Comparison of ENCODE assay signal across 9 mouse cellular contexts in genomic region chr2:153142620-153143199, GRCm38 (mm10). TPM values are rescaled to one million over a fixed set of nuclear protein-coding genes. Genes with fewer than 3 reads are reported as not detected.
DNase-seq lines count a peak whose midpoint lies in the region; ATAC-seq and TF ChIP-seq lines count a peak whose summit lies in the region.
"Had no signal": no experiment of that assay in that cellular context is flagged by ENCODE, and none has a peak within 500 bp of the region (broad histone marks: within the 10 kb centered on the region; RNA-seq: fewer than 3 reads in every experiment).

No protein-coding gene starts in this region.

- peaks cover 16% of the 10 kb centered on the region; the same call in 1 of the 2 replicates for H3K27me3 ChIP-seq in heart, embryonic 10.5 days (ENCODE audit: insufficient read depth, poor library complexity, severe bottlenecking)
- H3K27me3 ChIP-seq in C2C12 (ENCODE audit: control insufficient read depth, insufficient read depth, insufficient read length) = peaks cover 14% of the 10 kb centered on the region
- peaks cover 7% of the 10 kb centered on the region; the same call in 1 of the 2 replicates for H3K27me3 ChIP-seq in embryonic facial prominence, embryonic 10.5 days (replicated peaks; ENCODE audit: low read depth, poor library complexity, severe bottlenecking)
- H3K27me3 ChIP-seq in hindbrain, embryonic 16.5 days (replicated peaks; ENCODE audit: control insufficient read depth, insufficient read depth, low read length) = no peaks in the 10 kb centered on the region
- no peaks in the 10 kb centered on the region for H3K27me3 ChIP-seq in limb, embryonic 14.5 days (ENCODE audit: control insufficient read depth, insufficient read depth, low read length)

- no peak overlapping the region for H3K9ac ChIP-seq in hindbrain, embryonic 16.5 days (ENCODE audit: low read depth, low read length)
- H3K9ac ChIP-seq in limb, embryonic 14.5 days (ENCODE audit: low read depth, low read length, severe bottlenecking) = no peak overlapping the region
- H3K9ac ChIP-seq: liver, embryonic 15.5 days had no signal

- peak; percentile 35 to 70 for DNase-seq in heart, adult 18-20 months
- DNase-seq in heart, embryonic 10.5 days (ENCODE audit: low spot score) = no peak
- DNase-seq in adrenal gland, postnatal 25 days = peak; percentile 24
- DNase-seq in embryonic facial prominence, embryonic 10.5 days (ENCODE audit: low spot score) = peak; percentile 61
- peak; percentile 64 for DNase-seq in limb, embryonic 14.5 days (ENCODE audit: low spot score)
- DNase-seq in right cerebral cortex, adult 2 months (ENCODE audit: low spot score in 2 of 2) = peak; percentile 72 to 76

- no peak overlapping the region for H3K27ac ChIP-seq in heart, embryonic 10.5 days
- no peak overlapping the region for H3K27ac ChIP-seq in embryonic facial prominence, embryonic 10.5 days (replicated peaks)
- H3K27ac ChIP-seq in hindbrain, embryonic 16.5 days (ENCODE audit: low read depth, low read length) = no peak overlapping the region
- H3K27ac ChIP-seq in limb, embryonic 14.5 days (replicated peaks; ENCODE audit: low read depth, low read length) = no peak overlapping the region
- H3K27ac ChIP-seq: liver, embryonic 15.5 days had no signal

- TF ChIP-seq POLR2A in limb, embryonic 14.5 days (IDR thresholded peaks at IDR 0.05; ENCODE audit: borderline replicate concordance, extremely low read depth, insufficient read depth, insufficient read length) = 0 out of 2 replicates have a peak, but pooled peaks have one; percentile 17

- 37% methylated on average over 10 of the region's 10 CpGs for WGBS in heart, embryonic 10.5 days
- 36% methylated on average over 10 of the region's 10 CpGs for WGBS in embryonic facial prominence, embryonic 10.5 days
- 28% methylated on average over 10 of the region's 10 CpGs for WGBS in hindbrain, embryonic 16.5 days
- 28% methylated on average over 10 of the region's 10 CpGs for WGBS in limb, embryonic 14.5 days

- H3ac ChIP-seq in C2C12 (ENCODE audit: control insufficient read depth, insufficient read length, low read depth) = no peak overlapping the region

- H3K9me3 ChIP-seq in heart, embryonic 10.5 days = no peaks in the 10 kb centered on the region
- no peaks in the 10 kb centered on the region for H3K9me3 ChIP-seq in embryonic facial prominence, embryonic 10.5 days
- H3K9me3 ChIP-seq in hindbrain, embryonic 16.5 days (ENCODE audit: control insufficient read depth, low read length) = no peaks in the 10 kb centered on the region
- no peaks in the 10 kb centered on the region for H3K9me3 ChIP-seq in limb, embryonic 14.5 days (ENCODE audit: control insufficient read depth, low read length)
- H3K9me3 ChIP-seq: liver, embryonic 15.5 days had no signal

- peak; percentile 39 for TF ChIP-seq CTCF in C2C12 (IDR thresholded peaks at IDR 0.05; ENCODE audit: control insufficient read depth, insufficient read depth, insufficient read length)

- ATAC-seq in hindbrain, embryonic 16.5 days = peak; percentile 29
- no peak for ATAC-seq in limb, embryonic 14.5 days (ENCODE audit: low FRiP score, low read depth)

- no peak overlapping the region for H3K4me3 ChIP-seq in heart, embryonic 10.5 days
- H3K4me3 ChIP-seq in C2C12 (ENCODE audit: insufficient read depth, poor library complexity, severe bottlenecking) = no peak overlapping the region
- H3K4me3 ChIP-seq in embryonic facial prominence, embryonic 10.5 days = no peak overlapping the region
- H3K4me3 ChIP-seq in hindbrain, embryonic 16.5 days (ENCODE audit: low read length) = no peak overlapping the region
- H3K4me3 ChIP-seq in limb, embryonic 14.5 days (replicated peaks; ENCODE audit: low read length) = no peak overlapping the region
- H3K4me3 ChIP-seq: liver, embryonic 15.5 days had no signal

- no peaks in the 10 kb centered on the region for H3K79me2 ChIP-seq in C2C12 (ENCODE audit: control insufficient read depth, insufficient read depth)

- no peaks in the 10 kb centered on the region for H3K36me3 ChIP-seq in heart, embryonic 10.5 days
- no peaks in the 10 kb centered on the region for H3K36me3 ChIP-seq in C2C12 (ENCODE audit: control insufficient read depth, insufficient read depth)
- no peaks in the 10 kb centered on the region for H3K36me3 ChIP-seq in embryonic facial prominence, embryonic 10.5 days (replicated peaks)
- H3K36me3 ChIP-seq in hindbrain, embryonic 16.5 days (ENCODE audit: control insufficient read depth, insufficient read depth, low read length) = no peaks in the 10 kb centered on the region
- no peaks in the 10 kb centered on the region for H3K36me3 ChIP-seq in limb, embryonic 14.5 days (ENCODE audit: control insufficient read depth, insufficient read depth, low read length)
- H3K36me3 ChIP-seq: liver, embryonic 15.5 days had no signal

- 0 out of 2 replicates have a peak overlapping the region, but pooled peaks have one; percentile 3 for H3K4me2 ChIP-seq in hindbrain, embryonic 16.5 days (ENCODE audit: low read length)
- H3K4me2 ChIP-seq in limb, embryonic 14.5 days (replicated peaks; ENCODE audit: low read depth, low read length, severe bottlenecking) = no peak overlapping the region
- H3K4me2 ChIP-seq: liver, embryonic 15.5 days had no signal

- peaks cover 12% of the 10 kb centered on the region for H3K4me1 ChIP-seq in heart, embryonic 10.5 days
- H3K4me1 ChIP-seq in embryonic facial prominence, embryonic 10.5 days = peaks cover 10% of the 10 kb centered on the region
- H3K4me1 ChIP-seq in hindbrain, embryonic 16.5 days (ENCODE audit: control insufficient read depth, insufficient read depth, low read depth, low read length) = no peaks in the 10 kb centered on the region
- H3K4me1 ChIP-seq in limb, embryonic 14.5 days (ENCODE audit: control insufficient read depth, insufficient read depth, low read length) = no peaks in the 10 kb centered on the region
- H3K4me1 ChIP-seq: liver, embryonic 15.5 days had no signal

- no peaks in the 10 kb centered on the region for H3K79me3 ChIP-seq in C2C12 (ENCODE audit: low read depth)

TF ChIP-seq in C2C12, 6 proteins besides CTCF, POLR2A, EP300 and RAD21:
- TF ChIP-seq MAX (IDR thresholded peaks at IDR 0.05) = no peak
- no peak for TF ChIP-seq FOSL1 (IDR thresholded peaks at IDR 0.05; ENCODE audit: insufficient read depth, low read length, poor library complexity, severe bottlenecking)
- no peak for TF ChIP-seq MYOD1 (IDR thresholded peaks at IDR 0.05; ENCODE audit: control insufficient read depth, insufficient read length, low read depth)
- TF ChIP-seq CEBPB (IDR thresholded peaks at IDR 0.05; ENCODE audit: low read depth) = no peak
- TF ChIP-seq USF1 (IDR thresholded peaks at IDR 0.05; ENCODE audit: low read depth) = no peak
- TF ChIP-seq MYOG (IDR thresholded peaks at IDR 0.05; ENCODE audit: control insufficient read depth, extremely low read depth, insufficient read length) = no peak

RNA-seq across cellular contexts. Expression of gene Tm9sf4, which starts 18.4 kb away (rescaled TPM):
- total RNA-seq in heart, adult 18-20 months (2021) = 10 to 100 TPM; 36.6 to 44.4 TPM
- polyA plus RNA-seq in heart, embryonic 10.5 days (2016; fragmentation: Nextera tagmentation; extraction: Ambion mirVana) = 74.4 and 80.4 TPM in 2 replicates
- 43.4 TPM for polyA plus RNA-seq in C2C12 (2012; fragmentation: generic; extraction: Trizol)
- total RNA-seq in adrenal gland, postnatal 25 days (2021) = 112 and 119 TPM in 2 replicates
- 68.2 and 73.0 TPM in 2 replicates for polyA plus RNA-seq in embryonic facial prominence, embryonic 10.5 days (2016; fragmentation: Nextera tagmentation; extraction: Ambion mirVana)
- polyA plus RNA-seq in hindbrain, embryonic 16.5 days (2015; fragmentation: Nextera tagmentation; extraction: Ambion mirVana) = 79.8 and 86.7 TPM in 2 replicates
- polyA plus RNA-seq in limb, embryonic 14.5 days (2012; rRNA removed) = 73.4 and 84.8 TPM in 2 replicates
- polyA plus RNA-seq in limb, embryonic 14.5 days (2014; fragmentation: Nextera tagmentation; extraction: Ambion mirVana) = 97.7 and 100 TPM in 2 replicates

RNA-seq across cellular contexts. Expression of gene Hck, which starts 34.4 kb away (rescaled TPM):
- 1 to 10 TPM; 1.3 to 1.9 TPM for total RNA-seq in heart, adult 18-20 months (2021)
- 0.48 and 1.3 TPM in 2 replicates for polyA plus RNA-seq in heart, embryonic 10.5 days (2016; fragmentation: Nextera tagmentation; extraction: Ambion mirVana)
- polyA plus RNA-seq in C2C12 (2012; fragmentation: generic; extraction: Trizol) = 0.32 TPM
- total RNA-seq in adrenal gland, postnatal 25 days (2021) = 1.7 and 1.9 TPM in 2 replicates
- polyA plus RNA-seq in embryonic facial prominence, embryonic 10.5 days (2016; fragmentation: Nextera tagmentation; extraction: Ambion mirVana) = 1.3 and 1.4 TPM in 2 replicates
- 4.3 and 5.3 TPM in 2 replicates for polyA plus RNA-seq in hindbrain, embryonic 16.5 days (2015; fragmentation: Nextera tagmentation; extraction: Ambion mirVana)
- polyA plus RNA-seq in limb, embryonic 14.5 days (2012; rRNA removed) = 8.4 and 11.4 TPM in 2 replicates
- 9.0 and 11.1 TPM in 2 replicates for polyA plus RNA-seq in limb, embryonic 14.5 days (2014; fragmentation: Nextera tagmentation; extraction: Ambion mirVana)
